Mouse (Mus musculus) G1E-ER4 (cell line): ENCODE results near the gene Cdc6. TPM values are rescaled to one million over a fixed set of nuclear protein-coding genes. Genes with fewer than 3 reads are reported as not detected.

Experiments
- GATA1 ChIP-seq: IDR thresholded peaks from one replicate; pipeline ENCODE4 v1.8.0; 2012; ENCODE audit warnings: low read length, inconsistent platforms
- polyA plus RNA-seq: library from polyadenylated mRNA; stranded (reverse); fragments of >175 nt; gene quantifications from 2 replicates; pipeline ENCODE4 v1.2.3, GENCODE M21; 2012

The Cdc6 gene
- polyA plus RNA-seq, 1 experiment, result 2.4 TPM

DNA sequence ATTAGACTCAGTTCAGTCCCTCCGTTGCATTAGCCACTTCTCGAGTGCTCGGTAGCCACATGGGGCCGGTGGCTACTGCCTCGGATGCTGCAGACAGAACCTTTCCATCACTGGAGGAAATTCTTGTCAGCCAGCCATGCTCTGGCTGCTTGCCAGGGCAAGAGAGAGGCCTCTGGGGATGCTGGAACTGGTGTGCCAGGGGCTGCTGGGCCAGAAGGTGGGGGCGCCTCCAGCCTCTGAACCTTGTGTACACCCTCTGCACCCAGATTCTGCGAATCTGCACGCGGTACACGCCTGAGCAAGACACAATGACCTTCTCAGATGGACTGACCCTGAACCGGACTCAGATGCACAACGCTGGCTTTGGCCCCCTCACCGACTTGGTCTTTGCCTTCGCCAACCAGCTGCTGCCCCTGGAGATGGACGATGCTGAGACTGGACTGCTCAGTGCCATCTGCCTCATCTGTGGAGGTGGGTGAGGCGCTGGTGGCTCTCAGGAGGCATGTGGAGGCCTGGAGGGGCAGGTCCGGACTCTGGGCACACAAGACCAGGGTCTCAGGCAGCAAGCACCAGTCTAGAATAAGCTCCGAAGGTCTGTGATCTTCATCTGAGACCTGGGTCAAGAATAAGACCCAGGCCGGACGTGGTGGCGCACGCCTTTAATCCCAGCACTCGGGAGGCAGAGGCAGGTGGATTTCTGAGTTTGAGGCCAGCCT is 63.9 kb downstream of the Cdc6 start:
- TF ChIP-seq GATA1, result no peak

DNA sequence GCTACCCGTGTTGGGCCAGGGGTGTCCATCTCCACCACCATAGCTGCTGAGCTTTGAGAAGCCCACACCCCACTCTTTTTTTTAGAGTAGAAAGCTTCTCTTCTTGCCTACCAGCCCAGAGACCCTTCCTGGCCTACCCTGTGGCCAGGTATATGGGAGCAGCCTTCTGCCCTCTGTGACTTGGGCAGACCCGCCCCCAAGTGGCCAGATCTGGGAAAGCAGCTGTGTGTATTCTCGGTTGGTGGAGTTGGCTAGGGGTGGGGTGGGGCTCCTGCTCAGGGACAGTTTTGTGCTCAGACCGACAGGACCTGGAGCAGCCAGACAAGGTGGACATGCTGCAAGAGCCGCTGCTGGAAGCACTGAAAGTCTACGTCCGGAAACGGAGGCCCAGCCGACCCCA is 64.6 kb downstream of the Cdc6 start:
- TF ChIP-seq GATA1, result no peak

DNA sequence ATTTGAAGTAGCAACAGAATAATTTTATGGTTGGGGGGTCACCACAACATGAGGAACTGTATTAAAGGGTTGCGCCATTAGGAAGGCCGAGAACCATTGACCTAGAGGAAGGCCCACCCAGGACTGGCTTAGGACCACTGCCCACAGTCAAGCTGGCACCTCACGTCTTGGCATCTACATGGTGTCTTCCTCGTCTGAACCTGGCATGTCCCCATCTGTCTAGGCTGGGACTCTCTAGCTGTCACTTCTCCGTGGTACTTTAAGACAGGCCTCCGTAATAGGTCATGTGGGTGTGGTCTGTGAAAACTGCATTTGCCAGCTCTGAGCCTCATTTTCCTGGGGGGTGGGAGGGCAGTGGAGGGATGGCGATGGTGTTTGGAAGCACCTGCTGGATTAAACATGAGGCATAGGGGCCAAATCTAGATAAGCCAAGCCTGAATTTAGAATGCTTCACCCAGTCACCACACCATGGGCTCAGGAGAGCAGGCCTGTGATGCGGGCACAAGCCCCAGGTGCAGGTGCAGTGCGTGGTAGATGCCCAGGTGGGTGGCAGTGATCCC is 65.3 kb downstream of the Cdc6 start:
- no peak for TF ChIP-seq GATA1

Other genes with a start within 250 kb of the Cdc6 start
- gene Gsdma, start 243.4 kb upstream of the Cdc6 start, polyA plus RNA-seq, result 0.04 TPM in 2 replicates
- gene Psmd3, start 225.2 kb upstream of the Cdc6 start, polyA plus RNA-seq, result 253 TPM in 2 replicates
- not detected in 2 replicates for gene Csf3, start 206.5 kb upstream of the Cdc6 start, polyA plus RNA-seq
- 78.9 and 103 TPM in 2 replicates for gene Med24, start 178.4 kb upstream of the Cdc6 start, polyA plus RNA-seq
- gene Thra, start 167.2 kb upstream of the Cdc6 start, polyA plus RNA-seq, result 30.8 and 40.6 TPM in 2 replicates
- gene Nr1d1, start 132.5 kb upstream of the Cdc6 start, polyA plus RNA-seq, result 3.1 and 3.5 TPM in 2 replicates
- 42.1 and 53.0 TPM in 2 replicates for gene Msl1, start 112.3 kb upstream of the Cdc6 start, polyA plus RNA-seq
- 42.8 and 43.0 TPM in 2 replicates for gene Casc3, start 102.9 kb upstream of the Cdc6 start, polyA plus RNA-seq
- gene Rapgefl1, start 71.0 kb upstream of the Cdc6 start, polyA plus RNA-seq, result 0.12 and 0.19 TPM in 2 replicates
- 13.8 and 16.1 TPM in 2 replicates for gene Wipf2, start 44.2 kb upstream of the Cdc6 start, polyA plus RNA-seq
- gene Rara, start 20.0 kb downstream of the Cdc6 start, polyA plus RNA-seq, result 24.9 and 26.9 TPM in 2 replicates
- not detected in 2 replicates for gene Gjd3, start 75.2 kb downstream of the Cdc6 start, polyA plus RNA-seq
- gene Top2a, start 116.4 kb downstream of the Cdc6 start, polyA plus RNA-seq, result 15.1 and 74.1 TPM in 2 replicates
- gene Igfbp4, start 133.4 kb downstream of the Cdc6 start, polyA plus RNA-seq, result not detected in 2 replicates
- not detected in 2 replicates for gene Tns4, start 181.5 kb downstream of the Cdc6 start, polyA plus RNA-seq
- not detected in 2 replicates for gene Ccr7, start 247.3 kb downstream of the Cdc6 start, polyA plus RNA-seq